In genomic region chr1:88137264-88137663, GRCm38 (mm10) we compare ENCODE assay signal across 28 mouse cellular contexts. TPM values are rescaled to one million over a fixed set of nuclear protein-coding genes. Genes with fewer than 3 reads are reported as not detected.
DNase-seq lines count a peak whose midpoint lies in the region; ATAC-seq and TF ChIP-seq lines count a peak whose summit lies in the region.
"Had no signal": no experiment of that assay in that cellular context is flagged by ENCODE, and none has a peak within 500 bp of the region (broad histone marks: within the 10 kb centered on the region; RNA-seq: fewer than 3 reads in every experiment).

No protein-coding gene starts in this region.

- no peak for TF ChIP-seq POLR2A in liver, adult 2 months (IDR thresholded peaks at IDR 0.05; ENCODE audit: extremely low read depth, insufficient read depth, low read length)

- H3K9ac ChIP-seq in liver, adult 2 months (ENCODE audit: low read depth, low read length), result no peak overlapping the region
- no peak overlapping the region for H3K9ac ChIP-seq in liver, embryonic 11.5 days (ENCODE audit: low read depth, low read length)
- H3K9ac ChIP-seq in liver, postnatal 0 days (replicated peaks), result no peak overlapping the region
- H3K9ac ChIP-seq in stomach, postnatal 0 days (ENCODE audit: low read length), result no peak overlapping the region

- H3K27me3 ChIP-seq in liver, adult 2 months (ENCODE audit: control insufficient read depth, insufficient read depth, low read length), result no peaks in the 10 kb centered on the region
- H3K27me3 ChIP-seq in liver, embryonic 11.5 days (replicated peaks; ENCODE audit: control insufficient read depth, insufficient read depth, low read length), result no peaks in the 10 kb centered on the region
- H3K27me3 ChIP-seq in liver, postnatal 0 days (ENCODE audit: insufficient read depth, low read length), result no peaks in the 10 kb centered on the region
- H3K27me3 ChIP-seq in stomach, postnatal 0 days (ENCODE audit: control insufficient read depth, insufficient read depth, low read length), result no peaks in the 10 kb centered on the region
- H3K27me3 ChIP-seq in hindbrain, embryonic 10.5 days (ENCODE audit: insufficient read depth, poor library complexity, severe bottlenecking), result no peaks in the 10 kb centered on the region
- H3K27me3 ChIP-seq: CH12.LX, Patski had no signal

- 51% methylated on average over 3 of the region's 3 CpGs for WGBS in liver, adult 2 months
- WGBS in liver, embryonic 11.5 days, result 85% methylated on average over 3 of the region's 3 CpGs
- 64% methylated on average over 3 of the region's 3 CpGs for WGBS in liver, postnatal 0 days (ENCODE audit: insufficient replicate concordance)
- 79% methylated on average over 3 of the region's 3 CpGs for WGBS in stomach, postnatal 0 days
- 91% methylated on average over 3 of the region's 3 CpGs for WGBS in hindbrain, embryonic 10.5 days

- H3K79me2 ChIP-seq in liver, adult 2 months (ENCODE audit: control insufficient read depth, insufficient read depth, low read length), result peaks cover 22% of the 10 kb centered on the region; the same call in 1 of the 2 replicates

- peaks cover 55% of the 10 kb centered on the region for H3K4me1 ChIP-seq in liver, adult 2 months (ENCODE audit: control insufficient read depth, insufficient read depth, low read length)
- H3K4me1 ChIP-seq in liver, embryonic 11.5 days (replicated peaks; ENCODE audit: control insufficient read depth, insufficient read depth, low read length), result 0 out of 2 replicates have a peak, but pooled peaks cover 2% of the 10 kb centered on the region
- peaks cover 20% of the 10 kb centered on the region for H3K4me1 ChIP-seq in liver, postnatal 0 days (ENCODE audit: insufficient read depth)
- no peaks in the 10 kb centered on the region for H3K4me1 ChIP-seq in stomach, postnatal 0 days (replicated peaks; ENCODE audit: control insufficient read depth, insufficient read depth)
- H3K4me1 ChIP-seq in hindbrain, embryonic 10.5 days (replicated peaks), result peaks cover 9% of the 10 kb centered on the region

- TF ChIP-seq EP300 in liver, postnatal 0 days (IDR thresholded peaks at IDR 0.05; ENCODE audit: low read depth), result no peak
- TF ChIP-seq EP300 in stomach, postnatal 0 days (optimal IDR thresholded peaks at IDR 0.05), result no peak

- no peak for ATAC-seq in liver, embryonic 11.5 days (replicated peaks; ENCODE audit: low FRiP score)
- no peak for ATAC-seq in liver, postnatal 0 days
- no peak for ATAC-seq in stomach, postnatal 0 days (ENCODE audit: low FRiP score, low TSS enrichment)
- ATAC-seq: activated CD4-positive, CD25-positive, alpha-beta regulatory T cell, adult 4 months; CD4-positive, CD25-positive, alpha-beta regulatory T cell, adult 4 months; Patski had no signal

- peak; percentile 74 for DNase-seq in liver, adult 2 months (ENCODE audit: extremely low read depth, low read depth, low spot score)
- no peak for DNase-seq in liver, embryonic 11.5 days (ENCODE audit: low spot score)
- no peak for DNase-seq in liver, postnatal 0 days
- no peak for DNase-seq in liver
- DNase-seq in stomach, postnatal 0 days (ENCODE audit: low spot score), result peak; percentile 2
- peak; percentile 56 for DNase-seq in yolk sac, embryonic 10.5 days (ENCODE audit: low spot score)
- no peak for DNase-seq in hindbrain, embryonic 10.5 days (ENCODE audit: low spot score)
- no peak for DNase-seq in right cerebral cortex, postnatal 10 days (ENCODE audit: low spot score in 2 of 2)
- DNase-seq: adrenal gland, adult 2 months; adrenal gland, adult 8-10 months; adrenal gland, postnatal 10 days; adrenal gland, postnatal 14 days; adrenal gland, postnatal 25 days; adrenal gland, postnatal 36 days; B cell, adult 2 months; cerebellum, adult 11 months; cerebellum, adult 11-12 months had no signal

- H3K9me3 ChIP-seq in liver, embryonic 11.5 days (ENCODE audit: control insufficient read depth, low read length), result no peaks in the 10 kb centered on the region
- H3K9me3 ChIP-seq in liver, postnatal 0 days (ENCODE audit: low read length), result no peaks in the 10 kb centered on the region
- no peaks in the 10 kb centered on the region for H3K9me3 ChIP-seq in stomach, postnatal 0 days (ENCODE audit: control insufficient read depth, low read length)
- no peaks in the 10 kb centered on the region for H3K9me3 ChIP-seq in hindbrain, embryonic 10.5 days
- H3K9me3 ChIP-seq: G1E had no signal

- H3K4me3 ChIP-seq in liver, adult 2 months (ENCODE audit: insufficient read depth, low read depth, low read length), result no peak overlapping the region
- no peak overlapping the region for H3K4me3 ChIP-seq in liver, embryonic 11.5 days (ENCODE audit: low read depth, low read length)
- no peak overlapping the region for H3K4me3 ChIP-seq in liver, postnatal 0 days (ENCODE audit: low read depth, low read length)
- no peak overlapping the region for H3K4me3 ChIP-seq in stomach, postnatal 0 days (ENCODE audit: low read depth, low read length)
- H3K4me3 ChIP-seq in hindbrain, embryonic 10.5 days, result no peak overlapping the region

- H3K4me2 ChIP-seq in liver, embryonic 11.5 days, result no peak overlapping the region
- no peak overlapping the region for H3K4me2 ChIP-seq in liver, postnatal 0 days (ENCODE audit: low read depth, low read length)
- no peak overlapping the region for H3K4me2 ChIP-seq in stomach, postnatal 0 days (replicated peaks; ENCODE audit: low read depth)

- TF ChIP-seq CTCF in liver, adult 2 months (IDR thresholded peaks at IDR 0.05; ENCODE audit: low read depth, low read length), result no peak
- TF ChIP-seq CTCF in liver, postnatal 0 days (IDR thresholded peaks at IDR 0.05; ENCODE audit: low read depth), result no peak
- TF ChIP-seq CTCF in stomach, postnatal 0 days (IDR thresholded peaks at IDR 0.05; ENCODE audit: low read depth), result no peak

- H3K36me3 ChIP-seq in liver, adult 2 months (ENCODE audit: control insufficient read depth, insufficient read depth, low read length), result peaks cover 4% of the 10 kb centered on the region; the same call in 1 of the 2 replicates
- no peaks in the 10 kb centered on the region for H3K36me3 ChIP-seq in liver, embryonic 11.5 days (ENCODE audit: control insufficient read depth, insufficient read depth, low read length)
- H3K36me3 ChIP-seq in liver, postnatal 0 days (replicated peaks; ENCODE audit: insufficient read depth, low read length), result no peaks in the 10 kb centered on the region
- H3K36me3 ChIP-seq in stomach, postnatal 0 days (ENCODE audit: control insufficient read depth, insufficient read depth, low read length), result no peaks in the 10 kb centered on the region
- H3K36me3 ChIP-seq in hindbrain, embryonic 10.5 days, result no peaks in the 10 kb centered on the region
- H3K36me3 ChIP-seq: G1E had no signal

- H3K27ac ChIP-seq in liver, adult 2 months (replicated peaks; ENCODE audit: insufficient read depth, low read depth, low read length), result peak overlapping the region; percentile 87
- H3K27ac ChIP-seq in liver, embryonic 11.5 days (ENCODE audit: low read depth, low read length), result no peak overlapping the region
- H3K27ac ChIP-seq in liver, postnatal 0 days (ENCODE audit: low read depth), result peak overlapping the region; percentile 29; the same call in 1 of the 2 replicates
- H3K27ac ChIP-seq in stomach, postnatal 0 days (replicated peaks), result no peak overlapping the region
- H3K27ac ChIP-seq in hindbrain, embryonic 10.5 days, result no peak overlapping the region

RNA-seq across cellular contexts. Expression of gene Ugt1a6a, which starts 2.7 kb away (rescaled TPM):
- 55.4 and 90.9 TPM in 2 replicates for total RNA-seq in liver, adult 2 months (2014; rRNA removed)
- polyA plus RNA-seq in liver, adult 2 months (2012; rRNA removed), result 84.4 and 106 TPM in 2 replicates
- 0.62 and 0.80 TPM in 2 replicates for polyA plus RNA-seq in liver, embryonic 11.5 days (2014; fragmentation: Nextera tagmentation; extraction: Ambion mirVana)
- 27.7 and 28.5 TPM in 2 replicates for polyA plus RNA-seq in liver, postnatal 0 days (2015; fragmentation: Nextera tagmentation; extraction: Ambion mirVana)
- 56.5 and 65.8 TPM in 2 replicates for polyA plus RNA-seq in stomach, postnatal 0 days (2015; fragmentation: Nextera tagmentation; extraction: Ambion mirVana)
- polyA plus RNA-seq in hindbrain, embryonic 10.5 days (2016; fragmentation: Nextera tagmentation; extraction: Ambion mirVana), result 0.31 TPM in 1 of 2 replicates, not detected in the other
- total RNA-seq: ES-E14, MEL had no signal
- polyA plus RNA-seq: G1E had no signal

RNA-seq across cellular contexts. Expression of gene Ugt1a5, which starts 28.5 kb away (rescaled TPM):
- 75.8 and 159 TPM in 2 replicates for total RNA-seq in liver, adult 2 months (2014; rRNA removed)
- 41.5 and 119 TPM in 2 replicates for polyA plus RNA-seq in liver, adult 2 months (2012; rRNA removed)
- not detected in 2 replicates for polyA plus RNA-seq in liver, embryonic 11.5 days (2014; fragmentation: Nextera tagmentation; extraction: Ambion mirVana)
- 0.08 and 0.19 TPM in 2 replicates for polyA plus RNA-seq in liver, postnatal 0 days (2015; fragmentation: Nextera tagmentation; extraction: Ambion mirVana)
- polyA plus RNA-seq in stomach, postnatal 0 days (2015; fragmentation: Nextera tagmentation; extraction: Ambion mirVana), result not detected in 2 replicates
- polyA plus RNA-seq in hindbrain, embryonic 10.5 days (2016; fragmentation: Nextera tagmentation; extraction: Ambion mirVana), result not detected in 2 replicates
- total RNA-seq: CH12.LX, ES-E14, MEL had no signal
- polyA plus RNA-seq: activated CD4-positive, CD25-positive, alpha-beta regulatory T cell, adult 4 months; brain, embryonic 14.5 days; C2C12; CD4-positive, CD25-positive, alpha-beta regulatory T cell, adult 4 months; G1E; Patski had no signal

RNA-seq across cellular contexts. Expression of gene Ugt1a6b, which starts 34.2 kb away (rescaled TPM):
- 97.1 and 102 TPM in 2 replicates for total RNA-seq in liver, adult 2 months (2014; rRNA removed)
- polyA plus RNA-seq in liver, adult 2 months (2012; rRNA removed), result 77.3 and 91.0 TPM in 2 replicates
- 0.11 and 0.31 TPM in 2 replicates for polyA plus RNA-seq in liver, embryonic 11.5 days (2014; fragmentation: Nextera tagmentation; extraction: Ambion mirVana)
- polyA plus RNA-seq in liver, postnatal 0 days (2015; fragmentation: Nextera tagmentation; extraction: Ambion mirVana), result 28.8 and 29.4 TPM in 2 replicates
- 5.2 and 6.7 TPM in 2 replicates for polyA plus RNA-seq in stomach, postnatal 0 days (2015; fragmentation: Nextera tagmentation; extraction: Ambion mirVana)
- not detected in 2 replicates for polyA plus RNA-seq in hindbrain, embryonic 10.5 days (2016; fragmentation: Nextera tagmentation; extraction: Ambion mirVana)
- total RNA-seq: MEL had no signal
- polyA plus RNA-seq: activated CD4-positive, CD25-positive, alpha-beta regulatory T cell, adult 4 months; C2C12; CD4-positive, CD25-positive, alpha-beta regulatory T cell, adult 4 months; G1E had no signal

RNA-seq across cellular contexts. Expression of gene Ugt1a7c, which starts 42.4 kb away (rescaled TPM):
- total RNA-seq in liver, adult 2 months (2014; rRNA removed), result 20.1 and 51.1 TPM in 2 replicates
- polyA plus RNA-seq in liver, adult 2 months (2012; rRNA removed), result 2.0 and 3.9 TPM in 2 replicates
- polyA plus RNA-seq in liver, embryonic 11.5 days (2014; fragmentation: Nextera tagmentation; extraction: Ambion mirVana), result 1.6 and 2.8 TPM in 2 replicates
- 2.3 and 2.9 TPM in 2 replicates for polyA plus RNA-seq in liver, postnatal 0 days (2015; fragmentation: Nextera tagmentation; extraction: Ambion mirVana)
- 33.9 and 40.4 TPM in 2 replicates for polyA plus RNA-seq in stomach, postnatal 0 days (2015; fragmentation: Nextera tagmentation; extraction: Ambion mirVana)
- 0.61 and 1.1 TPM in 2 replicates for polyA plus RNA-seq in hindbrain, embryonic 10.5 days (2016; fragmentation: Nextera tagmentation; extraction: Ambion mirVana)
- total RNA-seq: MEL had no signal
- polyA plus RNA-seq: C2C12 had no signal

RNA-seq across cellular contexts. Expression of gene Ugt1a8, which starts 49.7 kb away (rescaled TPM):
- total RNA-seq in liver, adult 2 months (2014; rRNA removed), result 4.0 and 4.6 TPM in 2 replicates
- 0.07 and 0.11 TPM in 2 replicates for polyA plus RNA-seq in liver, adult 2 months (2012; rRNA removed)
- polyA plus RNA-seq in liver, embryonic 11.5 days (2014; fragmentation: Nextera tagmentation; extraction: Ambion mirVana), result not detected in 2 replicates
- polyA plus RNA-seq in liver, postnatal 0 days (2015; fragmentation: Nextera tagmentation; extraction: Ambion mirVana), result not detected in 2 replicates
- polyA plus RNA-seq in stomach, postnatal 0 days (2015; fragmentation: Nextera tagmentation; extraction: Ambion mirVana), result not detected in 2 replicates
- not detected in 2 replicates for polyA plus RNA-seq in hindbrain, embryonic 10.5 days (2016; fragmentation: Nextera tagmentation; extraction: Ambion mirVana)
- total RNA-seq: adrenal gland, adult 18-20 months; adrenal gland, adult 2 months; adrenal gland, adult 8-10 months; adrenal gland, postnatal 14 days; adrenal gland, postnatal 25 days; adrenal gland, postnatal 36 days; adrenal gland, postnatal 4 days; CH12.LX; ES-E14; G1E; MEL had no signal
- polyA plus RNA-seq: activated CD4-positive, CD25-positive, alpha-beta regulatory T cell, adult 4 months; adrenal gland, adult 2 months; brain, embryonic 14.5 days; C2C12; CD4-positive, CD25-positive, alpha-beta regulatory T cell, adult 4 months; G1E; Patski had no signal

Comparison
In these comparisons a context has a peak if more than half of its experiments do, and no peak if none do; other contexts are left out.
1. DNase-seq: peak in liver, adult 2 months (single experiment), stomach, postnatal 0 days (single experiment) and yolk sac, embryonic 10.5 days (single experiment); none in liver, embryonic 11.5 days (single experiment), liver, postnatal 0 days (single experiment), liver (single experiment), hindbrain, embryonic 10.5 days (single experiment) and right cerebral cortex, postnatal 10 days (0 of 2).
2. H3K27ac ChIP-seq: peak in liver, adult 2 months (single experiment) and liver, postnatal 0 days (single experiment); none in liver, embryonic 11.5 days (single experiment), stomach, postnatal 0 days (single experiment) and hindbrain, embryonic 10.5 days (single experiment).
3. RNA of gene Ugt1a6a, which starts 2.7 kb away (polyA plus RNA-seq): 84.4 to 106 TPM in liver, adult 2 months, 56.5 to 65.8 TPM in stomach, postnatal 0 days and 27.7 to 28.5 TPM in liver, postnatal 0 days; 0.62 to 0.80 TPM in liver, embryonic 11.5 days and 0.31 TPM in hindbrain, embryonic 10.5 days; every median in the first group is over 10 times any median in the second.
4. RNA of gene Ugt1a5, which starts 28.5 kb away (polyA plus RNA-seq): 41.5 to 119 TPM in liver, adult 2 months; 0.08 to 0.19 TPM in liver, postnatal 0 days, not detected in liver, embryonic 11.5 days, not detected in stomach, postnatal 0 days and not detected in hindbrain, embryonic 10.5 days; every median in the first group is over 10 times any median in the second.